Mouse (Mus musculus) thymus, adult 2 months (tissue): ENCODE measurements around the gene Bnip2. TPM values are rescaled to one million over a fixed set of nuclear protein-coding genes. Genes with fewer than 3 reads are reported as not detected.

Experiments
- DNase-seq: peaks from one replicate; pipeline ENCODE4 v3.0.0; 2021
- H3K27ac ChIP-seq: fragments of 200-500 bp; 2 replicates; pipeline ENCODE4 v1.5.1; 2012; ENCODE audit warnings: low read length, control low read depth; ENCODE audit not compliant: control insufficient read depth, insufficient read depth
- H3K27me3 ChIP-seq: fragments of 200-500 bp; 2 replicates; pipeline ENCODE4 v1.6.1; 2012; ENCODE audit warnings: mild to moderate bottlenecking, low read length, moderate library complexity, mixed read lengths; ENCODE audit not compliant: control insufficient read depth, insufficient read depth
- H3K36me3 ChIP-seq: fragments of 200-500 bp; 2 replicates; pipeline ENCODE4 v1.6.1; 2012; ENCODE audit warnings: mild to moderate bottlenecking, low read length, moderate library complexity; ENCODE audit not compliant: control insufficient read depth, insufficient read depth
- H3K4me1 ChIP-seq: fragments of 200-500 bp; replicated peaks from 2 replicates; pipeline ENCODE4 v1.6.1; 2012; ENCODE audit warnings: low read length; ENCODE audit not compliant: control insufficient read depth, insufficient read depth
- H3K4me3 ChIP-seq: fragments of 200-500 bp; 2 replicates; pipeline ENCODE4 v1.5.1; 2012; ENCODE audit warnings: mild to moderate bottlenecking, low read length, control low read depth, moderate library complexity; ENCODE audit not compliant: control insufficient read depth, insufficient read depth
- CTCF ChIP-seq: fragments of 200-500 bp; IDR thresholded peaks from 2 replicates; pipeline ENCODE4 v1.5.1; 2012; ENCODE audit warnings: mild to moderate bottlenecking, control low read depth, low read length, moderate library complexity, borderline replicate concordance; ENCODE audit not compliant: control insufficient read depth, poor library complexity, insufficient read depth; ENCODE audit errors: extremely low read depth
- POLR2A ChIP-seq: fragments of 200-500 bp; IDR thresholded peaks from 2 replicates; pipeline ENCODE4 v1.6.1; 2012; ENCODE audit warnings: mild to moderate bottlenecking, low read length, control low read depth, moderate library complexity; ENCODE audit not compliant: control insufficient read depth, poor library complexity, insufficient read depth; ENCODE audit errors: extremely low read depth
- WGBS: fragments of 180-500 bp; shearing (Covaris S2); methylation state at CpG from one replicate; pipeline ENCODE4 v1.1.7; 2018; 5-methylcytosine and 5-hydroxymethylcytosine counted together
- polyA plus RNA-seq: library from polyadenylated mRNA; depleted of rRNA; stranded (reverse); fragments of >200 nt; gene quantifications from 2 replicates; pipeline ENCODE4 v1.2.3, GENCODE M21; 2012

Bnip2 gene
- polyA plus RNA-seq, 1 experiment = 47.0 TPM

- whole genome bisulfite sequencing = 92% methylated on average over 14 of the region's 14 CpGs
- H3K27me3 ChIP-seq = no peaks in the 10 kb centered on the region
- no peak for DNase-seq
- peaks cover 60% of the 10 kb centered on the region for H3K36me3 ChIP-seq
- H3K4me3 ChIP-seq = no peak overlapping the region
- no peak for TF ChIP-seq POLR2A
- no peak for TF ChIP-seq CTCF
- no peaks in the 10 kb centered on the region for H3K4me1 ChIP-seq
- no peak overlapping the region for H3K27ac ChIP-seq
Measured at GRCm38 (mm10) chr9:70007506-70008248, 18.4 kb downstream of the Bnip2 start.

GRCm38 (mm10) chr9:70009754-70010304, 20.6 kb downstream of the Bnip2 start:
- WGBS = 95% methylated on average over 8 of the region's 8 CpGs
- Histone ChIP-seq H3K4me3 (no peak overlapping the region), H3K27ac (no peak overlapping the region), H3K36me3 (peaks cover 39% of the 10 kb centered on the region), H3K4me1 (peaks cover 2% of the 10 kb centered on the region), H3K27me3 (no peaks in the 10 kb centered on the region)
- no peak for DNase-seq
- TF ChIP-seq POLR2A = no peak
- TF ChIP-seq CTCF = no peak

- Histone ChIP-seq H3K36me3 (peaks cover 31% of the 10 kb centered on the region), H3K27me3 (no peaks in the 10 kb centered on the region), H3K4me1 (peaks cover 2% of the 10 kb centered on the region), H3K27ac (no peak overlapping the region), H3K4me3 (no peak overlapping the region)
- no peak for TF ChIP-seq POLR2A
- no peak for TF ChIP-seq CTCF
- 95% methylated on average over 5 of the region's 5 CpGs for WGBS
- no peak for DNase-seq
Measured at GRCm38 (mm10) chr9:70010781-70011473, 21.7 kb downstream of the Bnip2 start.

GRCm38 (mm10) chr9:70011537-70012407, 22.5 kb downstream of the Bnip2 start:
- no peak for DNase-seq
- 64% methylated on average over 14 of the region's 14 CpGs for WGBS
- Histone ChIP-seq H3K4me3 (peak overlapping the region; percentile 86; the same call in 1 of the 2 replicates), H3K4me1 (peaks cover 2% of the 10 kb centered on the region), H3K27ac (no peak overlapping the region), H3K27me3 (no peaks in the 10 kb centered on the region), H3K36me3 (peaks cover 25% of the 10 kb centered on the region)
- TF ChIP-seq POLR2A (no peak), CTCF (no peak)

GRCm38 (mm10) chr9:70012408-70012901, 23.2 kb downstream of the Bnip2 start, which contains the start of gene Gtf2a2:
TSS of gene Gtf2a2 (plus strand) at chr9:70012550.
- peaks cover 2% of the 10 kb centered on the region for H3K4me1 ChIP-seq
- WGBS = 1% methylated on average over 52 of the region's 57 CpGs
- H3K27ac ChIP-seq = peak within 1 kb of the TSS; percentile 75
- H3K36me3 ChIP-seq = peaks cover 20% of the 10 kb centered on the region
- DNase-seq = peak; percentile 95
- H3K27me3 ChIP-seq = no peaks in the 10 kb centered on the region
- H3K4me3 ChIP-seq = peak within 1 kb of the TSS; percentile 86
- TF ChIP-seq CTCF (0 out of 2 replicates have a peak, but pooled peaks have one; percentile 52), POLR2A (peak; percentile 93)

- WGBS = 95% methylated on average over 2 of the region's 2 CpGs
- Histone ChIP-seq H3K27me3 (no peaks in the 10 kb centered on the region), H3K36me3 (peaks cover 11% of the 10 kb centered on the region), H3K4me1 (peaks cover 2% of the 10 kb centered on the region), H3K4me3 (no peak overlapping the region), H3K27ac (no peak overlapping the region)
- TF ChIP-seq CTCF (no peak), POLR2A (no peak)
- no peak for DNase-seq
Measured at GRCm38 (mm10) chr9:70015632-70016031, 26.4 kb downstream of the Bnip2 start.
